Mouse (Mus musculus): ENCODE measurements around the gene Fam169a.

DNA sequence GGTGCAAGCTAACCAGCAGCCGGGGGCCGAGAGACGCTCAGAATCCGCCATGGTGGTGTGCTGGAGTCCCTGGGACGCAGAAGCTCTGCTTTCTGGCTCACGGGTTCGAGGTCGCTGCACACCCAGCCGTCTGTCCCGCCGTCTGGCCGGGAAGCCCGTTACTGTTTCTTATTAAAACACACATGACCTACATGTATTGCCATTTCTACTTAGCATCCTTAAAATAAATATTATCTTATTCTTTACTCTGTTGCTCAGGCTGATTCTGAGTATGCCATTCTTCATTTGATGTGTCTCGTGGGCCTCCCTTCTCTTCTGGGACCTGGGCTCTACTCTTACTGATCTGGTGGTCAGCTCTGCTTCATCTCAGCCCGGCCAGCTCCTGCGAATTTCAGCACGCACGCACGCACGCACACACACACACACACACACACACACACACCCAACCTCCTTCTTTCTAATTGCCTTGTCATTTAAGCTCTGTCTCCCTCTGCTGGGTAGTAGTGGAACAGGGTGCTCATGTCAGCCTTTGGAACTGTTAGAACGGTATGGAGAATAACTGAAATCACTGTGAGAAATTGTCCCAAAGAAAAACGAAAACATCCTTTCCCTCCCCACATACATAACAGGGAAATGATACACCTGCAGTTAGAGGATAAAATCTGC is 32.2 kb downstream of the Fam169a start, which contains the start of gene Gm6169:
- TF ChIP-seq POLR2A (IDR thresholded peaks at IDR 0.05; ENCODE audit: borderline replicate concordance, control insufficient read depth, low read depth, low read length) (no peak), CTCF (IDR thresholded peaks at IDR 0.05; ENCODE audit: control insufficient read depth, insufficient read depth, low read length) (no peak)

Data from bone marrow, adult 2 months (tissue).